Mouse (Mus musculus): ENCODE measurements around the gene Crip1.

Crip1 gene

GRCm38 (mm10) chr12:113147481-113147880, 1.4 kb downstream of the Crip1 start:
- peak; percentile 41 for DNase-seq (ENCODE audit: low spot score)

- DNase-seq (ENCODE audit: low spot score): no peak
Measured at GRCm38 (mm10) chr12:113148381-113149035, 2.4 kb downstream of the Crip1 start.

- DNase-seq (ENCODE audit: low spot score): no peak
Measured at GRCm38 (mm10) chr12:113149341-113149740, 3.2 kb downstream of the Crip1 start.

GRCm38 (mm10) chr12:113149896-113150295, 3.8 kb downstream of the Crip1 start:
- no peak for DNase-seq (ENCODE audit: low spot score)

GRCm38 (mm10) chr12:113150591-113150990, 4.5 kb downstream of the Crip1 start:
- no peak for DNase-seq (ENCODE audit: low spot score)

GRCm38 (mm10) chr12:113151046-113151445, 4.9 kb downstream of the Crip1 start:
- no peak for DNase-seq (ENCODE audit: low spot score)

- peak; percentile 61 for DNase-seq (ENCODE audit: low spot score)
Measured at GRCm38 (mm10) chr12:113151661-113152271, 5.7 kb downstream of the Crip1 start.

GRCm38 (mm10) chr12:113152272-113152661, 6.2 kb downstream of the Crip1 start:
- DNase-seq (ENCODE audit: low spot score): no peak

GRCm38 (mm10) chr12:113152991-113153525, 6.9 kb downstream of the Crip1 start:
- no peak for DNase-seq (ENCODE audit: low spot score)

- DNase-seq (ENCODE audit: low spot score): no peak
Measured at GRCm38 (mm10) chr12:113153971-113154370, 7.9 kb downstream of the Crip1 start.

- no peak for DNase-seq (ENCODE audit: low spot score)
Measured at GRCm38 (mm10) chr12:113154747-113155075, 8.6 kb downstream of the Crip1 start.

GRCm38 (mm10) chr12:113155076-113155771, 9.1 kb downstream of the Crip1 start:
- peak; percentile 62 for DNase-seq (ENCODE audit: low spot score)

- peak; percentile 99 for DNase-seq (ENCODE audit: low spot score)
Measured at GRCm38 (mm10) chr12:113155887-113156539, 9.9 kb downstream of the Crip1 start, which contains the start of gene Tedc1. Tedc1 (plus strand) TSS chr12:113156421.

- DNase-seq (ENCODE audit: low spot score): no peak
Measured at GRCm38 (mm10) chr12:113156540-113156929, 10.4 kb downstream of the Crip1 start.

GRCm38 (mm10) chr12:113157002-113157401, 10.9 kb downstream of the Crip1 start:
- DNase-seq (ENCODE audit: low spot score): no peak

- no peak for DNase-seq (ENCODE audit: low spot score)
Measured at GRCm38 (mm10) chr12:113157521-113157920, 11.4 kb downstream of the Crip1 start.

GRCm38 (mm10) chr12:113157971-113158370, 11.9 kb downstream of the Crip1 start:
- DNase-seq (ENCODE audit: low spot score): no peak

- DNase-seq (ENCODE audit: low spot score): no peak
Measured at GRCm38 (mm10) chr12:113163561-113164006, 17.5 kb downstream of the Crip1 start.

GRCm38 (mm10) chr12:113168031-113168536, 22.0 kb downstream of the Crip1 start:
- no peak for DNase-seq (ENCODE audit: low spot score)

- DNase-seq (ENCODE audit: low spot score): no peak
Measured at GRCm38 (mm10) chr12:113176960-113177725, 31.0 kb downstream of the Crip1 start.

GRCm38 (mm10) chr12:113181020-113181419, 34.9 kb downstream of the Crip1 start:
- no peak for DNase-seq (ENCODE audit: low spot score)

Data from ovary, postnatal 36 days (tissue).